Mouse (Mus musculus) ES-Bruce4 (cell line): Measurements from ENCODE around the gene Dnah6.

Experiments used
- CTCF ChIP-seq: IDR thresholded peaks from one replicate; pipeline ENCODE4 v1.8.1; 2011; ENCODE audit warnings: low read depth, low read length
- EP300 ChIP-seq: IDR thresholded peaks from 2 replicates; pipeline ENCODE4 v1.6.1; 2011; ENCODE audit warnings: low read depth, low read length; ENCODE audit not compliant: insufficient read depth
- POLR2A ChIP-seq: IDR thresholded peaks from one replicate; pipeline ENCODE4 v1.8.1; 2011; ENCODE audit warnings: low read length; ENCODE audit not compliant: insufficient read depth

GRCm38 (mm10) chr6:73203724-73204123 lies 17.7 kb downstream of the Dnah6 start:
- TF ChIP-seq CTCF (no peak), POLR2A (no peak), EP300 (no peak)
